Comparison of ENCODE assay signal across 9 mouse cellular contexts in the genomic region with DNA sequence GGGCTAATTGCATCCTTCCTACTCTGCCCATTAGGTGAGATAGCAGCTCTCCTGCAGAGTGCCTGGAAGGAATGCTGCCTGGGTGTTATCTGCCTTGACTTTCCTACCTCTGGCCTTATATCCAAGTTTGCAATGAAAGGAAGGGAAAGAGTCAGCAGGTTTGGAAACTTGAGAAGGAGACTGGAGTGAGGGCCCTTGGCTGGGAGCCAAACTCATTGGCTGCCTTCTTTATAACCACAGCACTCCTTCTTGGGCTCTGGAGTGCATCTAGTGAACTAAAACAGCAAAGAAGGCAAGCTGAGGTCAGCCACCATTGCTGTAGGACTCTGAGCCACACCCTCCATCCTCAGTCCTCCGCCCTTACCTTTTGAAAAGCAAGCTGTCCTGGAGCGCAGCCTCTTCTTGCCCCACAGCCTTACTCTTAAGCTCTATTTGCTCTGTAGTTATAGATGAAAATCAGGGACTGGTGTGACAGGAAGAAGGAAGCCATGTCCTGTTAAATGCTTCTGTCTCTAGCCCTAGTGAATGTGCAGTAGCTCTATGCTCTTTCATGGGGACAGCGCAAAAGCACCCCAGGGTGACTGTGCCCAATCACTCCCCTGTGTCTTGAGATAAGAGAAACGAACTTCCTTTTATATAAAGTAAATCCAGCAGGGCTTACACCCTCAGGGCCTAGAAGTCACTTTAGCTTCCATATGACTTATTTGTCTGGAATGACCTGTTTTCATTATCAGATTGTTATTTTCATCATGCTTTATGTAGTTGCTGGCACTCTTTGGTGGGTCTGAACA. TPM values are rescaled to one million over a fixed set of nuclear protein-coding genes. Genes with fewer than 3 reads are reported as not detected.
DNase-seq lines count a peak whose midpoint lies in the region; ATAC-seq and TF ChIP-seq lines count a peak whose summit lies in the region.
"Had no signal": no experiment of that assay in that cellular context is flagged by ENCODE, and none has a peak within 500 bp of the region (broad histone marks: within the 10 kb centered on the region; RNA-seq: fewer than 3 reads in every experiment).

No protein-coding gene starts in this region.

- TF ChIP-seq CTCF in lung, postnatal 0 days (IDR thresholded peaks at IDR 0.05): no peak

- no peaks in the 10 kb centered on the region for H3K36me3 ChIP-seq in hindbrain, embryonic 12.5 days
- H3K36me3 ChIP-seq in hindbrain, embryonic 10.5 days: peaks cover 5% of the 10 kb centered on the region; the same call in 1 of the 2 replicates
- no peaks in the 10 kb centered on the region for H3K36me3 ChIP-seq in lung, postnatal 0 days (ENCODE audit: insufficient read depth, low read length)
- H3K36me3 ChIP-seq: forebrain, embryonic 15.5 days had no signal

- no peak overlapping the region for H3K4me2 ChIP-seq in hindbrain, embryonic 12.5 days (replicated peaks)
- H3K4me2 ChIP-seq in lung, postnatal 0 days (replicated peaks; ENCODE audit: low read depth, low read length): no peak overlapping the region
- H3K4me2 ChIP-seq: forebrain, embryonic 15.5 days had no signal

- H3K4me3 ChIP-seq in hindbrain, embryonic 12.5 days: no peak overlapping the region
- no peak overlapping the region for H3K4me3 ChIP-seq in hindbrain, embryonic 10.5 days
- H3K4me3 ChIP-seq in lung, postnatal 0 days (ENCODE audit: low read depth, low read length): no peak overlapping the region
- H3K4me3 ChIP-seq: forebrain, embryonic 15.5 days had no signal

- H3K9me3 ChIP-seq in hindbrain, embryonic 12.5 days (replicated peaks): no peaks in the 10 kb centered on the region
- no peaks in the 10 kb centered on the region for H3K9me3 ChIP-seq in hindbrain, embryonic 10.5 days
- no peaks in the 10 kb centered on the region for H3K9me3 ChIP-seq in lung, postnatal 0 days (ENCODE audit: low read length)
- H3K9me3 ChIP-seq: forebrain, embryonic 15.5 days had no signal

- intact Hi-C loops in gastrocnemius, postnatal 14 days (cut with DNase I; ENCODE audit: low total_unique reads): no loop called here
- intact Hi-C loops in left cerebral cortex, postnatal 14 days (cut with DNase I): loop anchor here (5.0 kb wide), 1 partner anchor 54 kb away; a partner anchor contains a TSS

- H3K27me3 ChIP-seq in hindbrain, embryonic 12.5 days: no peaks in the 10 kb centered on the region
- no peaks in the 10 kb centered on the region for H3K27me3 ChIP-seq in hindbrain, embryonic 10.5 days (ENCODE audit: insufficient read depth, poor library complexity, severe bottlenecking)
- no peaks in the 10 kb centered on the region for H3K27me3 ChIP-seq in lung, postnatal 0 days (replicated peaks; ENCODE audit: insufficient read depth, low read length)
- H3K27me3 ChIP-seq: forebrain, embryonic 15.5 days had no signal

- ATAC-seq in hindbrain, embryonic 12.5 days (ENCODE audit: low FRiP score): no peak
- ATAC-seq in lung, postnatal 0 days: peak; percentile 73
- ATAC-seq: forebrain, embryonic 15.5 days had no signal

- DNase-seq in hindbrain, embryonic 10.5 days (ENCODE audit: low spot score): no peak
- DNase-seq in R1 (ENCODE audit: low read depth, low spot score): peak; percentile 4
- DNase-seq in gastrocnemius, postnatal 14 days: peak; percentile 47
- peak; percentile 80 for DNase-seq in lung, postnatal 0 days (ENCODE audit: low spot score)
- no peak for DNase-seq in Muller cell, postnatal 12 days (ENCODE audit: inconsistent ontology term)
- no peak for DNase-seq in left cerebral cortex, postnatal 14 days (ENCODE audit: low spot score in 2 of 2)

- H3K27ac ChIP-seq in hindbrain, embryonic 12.5 days: peak overlapping the region; percentile 44; the same call in 1 of the 2 replicates
- no peak overlapping the region for H3K27ac ChIP-seq in hindbrain, embryonic 10.5 days
- no peak overlapping the region for H3K27ac ChIP-seq in lung, postnatal 0 days (ENCODE audit: low read length)
- H3K27ac ChIP-seq: forebrain, embryonic 15.5 days had no signal

- no peak overlapping the region for H3K9ac ChIP-seq in hindbrain, embryonic 12.5 days
- no peak overlapping the region for H3K9ac ChIP-seq in lung, postnatal 0 days (replicated peaks; ENCODE audit: low read depth)
- H3K9ac ChIP-seq: forebrain, embryonic 15.5 days had no signal

- no peak for TF ChIP-seq EP300 in lung, postnatal 0 days (IDR thresholded peaks at IDR 0.05)

- peaks cover 13% of the 10 kb centered on the region; the same call in 1 of the 2 replicates for H3K4me1 ChIP-seq in hindbrain, embryonic 12.5 days
- no peaks in the 10 kb centered on the region for H3K4me1 ChIP-seq in hindbrain, embryonic 10.5 days (replicated peaks)
- H3K4me1 ChIP-seq in lung, postnatal 0 days (ENCODE audit: insufficient read depth, low read depth, low read length): 0 out of 2 replicates have a peak, but pooled peaks cover 3% of the 10 kb centered on the region

- 86% methylated on average over 4 of the region's 4 CpGs for WGBS in hindbrain, embryonic 12.5 days
- WGBS in hindbrain, embryonic 10.5 days: 94% methylated on average over 4 of the region's 4 CpGs
- WGBS in lung, postnatal 0 days: 38% methylated on average over 4 of the region's 4 CpGs

RNA-seq across cellular contexts. Expression of a gene that starts 55.6 kb away (rescaled TPM):
- 19.9 and 24.6 TPM in 2 replicates for polyA plus RNA-seq in hindbrain, embryonic 12.5 days (2016; fragmentation: Nextera tagmentation; extraction: Ambion mirVana)
- polyA plus RNA-seq in hindbrain, embryonic 10.5 days (2016; fragmentation: Nextera tagmentation; extraction: Ambion mirVana): 7.0 and 8.4 TPM in 2 replicates
- total RNA-seq in gastrocnemius, postnatal 14 days (2021): 10 to 100 TPM; 25.6 to 31.7 TPM
- 20.6 and 23.5 TPM in 2 replicates for polyA plus RNA-seq in lung, postnatal 0 days (2015; fragmentation: Nextera tagmentation; extraction: Ambion mirVana)
- 10 to 100 TPM; 11.9 to 13.8 TPM for total RNA-seq in left cerebral cortex, postnatal 14 days (2021)

RNA-seq across cellular contexts. Expression of a gene that starts 59.1 kb away (rescaled TPM):
- 83.4 and 90.1 TPM in 2 replicates for polyA plus RNA-seq in hindbrain, embryonic 12.5 days (2016; fragmentation: Nextera tagmentation; extraction: Ambion mirVana)
- polyA plus RNA-seq in hindbrain, embryonic 10.5 days (2016; fragmentation: Nextera tagmentation; extraction: Ambion mirVana): 86.4 and 94.1 TPM in 2 replicates
- 10 to 100 TPM; 11.9 to 13.4 TPM for total RNA-seq in gastrocnemius, postnatal 14 days (2021)
- 127 and 141 TPM in 2 replicates for polyA plus RNA-seq in lung, postnatal 0 days (2015; fragmentation: Nextera tagmentation; extraction: Ambion mirVana)
- 10 to 100 TPM; 10.9 to 12.4 TPM for total RNA-seq in left cerebral cortex, postnatal 14 days (2021)
- total RNA-seq: neutrophil, adult 5-6 weeks had no signal

Comparison
In these comparisons a context has a peak if more than half of its experiments do, and no peak if none do; other contexts are left out.
1. DNase-seq: peak in R1 (single experiment), gastrocnemius, postnatal 14 days (single experiment) and lung, postnatal 0 days (single experiment); none in hindbrain, embryonic 10.5 days (single experiment), Muller cell, postnatal 12 days (single experiment) and left cerebral cortex, postnatal 14 days (0 of 2).